Mouse (Mus musculus) frontal cortex, adult (tissue): ENCODE results near the gene Mkrn2os.

Experiments used
- ATAC-seq: cut with Nextera tagmentation; 2 replicates; pipeline ENCODE4 v1.9.2; 2017; ENCODE audit warnings: mild to moderate bottlenecking, moderate library complexity, mixed read lengths; ENCODE audit not compliant: low TSS enrichment

The Mkrn2os gene

GRCm38 (mm10) chr6:115582328-115583115 is 9.9 kb downstream of the Mkrn2os start:
- ATAC-seq, result no peak

GRCm38 (mm10) chr6:115580810-115581209 is 11.6 kb downstream of the Mkrn2os start:
- no peak for ATAC-seq

GRCm38 (mm10) chr6:115577941-115578340 is 14.4 kb downstream of the Mkrn2os start:
- ATAC-seq, result no peak

- ATAC-seq, result no peak
Measured at GRCm38 (mm10) chr6:115577407-115577806, 15.0 kb downstream of the Mkrn2os start.

GRCm38 (mm10) chr6:115574171-115574570 is 18.2 kb downstream of the Mkrn2os start:
- ATAC-seq, result no peak

- ATAC-seq, result no peak
Measured at GRCm38 (mm10) chr6:115565479-115566045, 26.8 kb downstream of the Mkrn2os start.

- ATAC-seq, result no peak
Measured at GRCm38 (mm10) chr6:115559651-115560632, 32.4 kb downstream of the Mkrn2os start.

- no peak for ATAC-seq
Measured at GRCm38 (mm10) chr6:115558176-115558575, 34.2 kb downstream of the Mkrn2os start.

- peak; percentile 76 for ATAC-seq
Measured at GRCm38 (mm10) chr6:115555485-115555884, 36.9 kb downstream of the Mkrn2os start.

- no peak for ATAC-seq
Measured at GRCm38 (mm10) chr6:115546276-115546675, 46.1 kb downstream of the Mkrn2os start.

GRCm38 (mm10) chr6:115544442-115544970 is 47.9 kb downstream of the Mkrn2os start, which contains the start of gene Tsen2:
Tsen2 (plus strand) TSS chr6:115544664.
- ATAC-seq, result peak; percentile 92

GRCm38 (mm10) chr6:115542341-115542740 is 50.0 kb downstream of the Mkrn2os start:
- no peak for ATAC-seq

GRCm38 (mm10) chr6:115541676-115542275 is 50.6 kb downstream of the Mkrn2os start:
- no peak for ATAC-seq

GRCm38 (mm10) chr6:115538645-115539429 is 53.5 kb downstream of the Mkrn2os start:
- peak; percentile 82 for ATAC-seq

- no peak for ATAC-seq
Measured at GRCm38 (mm10) chr6:115536169-115536568, 56.2 kb downstream of the Mkrn2os start.

GRCm38 (mm10) chr6:115534617-115535016 is 57.8 kb downstream of the Mkrn2os start:
- ATAC-seq, result no peak
